Mouse (Mus musculus) spleen, adult 18-20 months (tissue): Measurements from ENCODE around the gene Nrip1.

ENCODE experiments used
- DNase-seq, 2 experiments: peaks; one replicate each; pipeline ENCODE4 v3.0.0; 2022; ENCODE audit warnings: mixed read lengths in 2 of 2

Gene Nrip1

GRCm38 (mm10) chr16:76344030-76344429 is 29.6 kb downstream of the Nrip1 start:
- DNase-seq = no peak

GRCm38 (mm10) chr16:76341636-76342035 is 32.0 kb downstream of the Nrip1 start:
- DNase-seq = no peak

GRCm38 (mm10) chr16:76339256-76339655 is 34.4 kb downstream of the Nrip1 start:
- no peak for DNase-seq

DNA sequence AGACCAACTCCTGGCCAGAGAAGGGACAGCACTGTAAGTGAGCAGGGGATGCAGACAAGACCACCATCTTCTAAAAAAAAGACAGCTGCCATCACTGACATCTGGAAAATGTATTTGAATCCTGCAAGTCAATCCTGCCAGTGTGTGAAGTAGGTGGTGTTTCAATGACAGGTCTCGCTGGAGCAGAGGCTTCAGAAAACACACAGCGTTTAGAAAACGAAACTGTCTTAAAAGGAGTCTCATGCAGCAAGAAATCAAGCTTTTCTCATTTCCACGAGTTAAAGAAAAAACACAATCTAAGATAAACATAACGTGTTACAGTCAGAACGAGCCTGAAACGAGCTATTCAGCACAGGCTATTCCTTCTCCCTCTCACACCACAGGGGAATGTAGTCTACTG is 36.3 kb downstream of the Nrip1 start:
- DNase-seq = no peak

DNA sequence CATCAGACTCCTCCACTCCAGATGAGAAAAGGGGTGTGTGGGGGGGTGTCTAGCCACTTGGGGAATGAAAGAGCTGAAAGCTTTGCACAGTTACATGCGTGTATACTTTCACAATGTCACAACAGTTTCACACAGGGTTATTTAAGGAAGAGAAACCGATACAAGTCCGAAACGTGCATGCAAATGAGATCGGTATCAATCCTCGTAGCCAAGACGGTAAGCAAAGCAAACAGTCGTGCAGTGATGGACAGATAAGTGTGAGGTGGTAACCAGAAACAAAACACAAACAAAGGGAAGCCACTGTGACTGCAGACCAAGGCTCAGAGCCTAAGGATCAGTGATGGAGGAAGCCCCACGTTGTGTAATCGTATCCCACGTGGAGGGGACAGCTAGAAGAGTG is 36.7 kb downstream of the Nrip1 start:
- no peak for DNase-seq

DNA sequence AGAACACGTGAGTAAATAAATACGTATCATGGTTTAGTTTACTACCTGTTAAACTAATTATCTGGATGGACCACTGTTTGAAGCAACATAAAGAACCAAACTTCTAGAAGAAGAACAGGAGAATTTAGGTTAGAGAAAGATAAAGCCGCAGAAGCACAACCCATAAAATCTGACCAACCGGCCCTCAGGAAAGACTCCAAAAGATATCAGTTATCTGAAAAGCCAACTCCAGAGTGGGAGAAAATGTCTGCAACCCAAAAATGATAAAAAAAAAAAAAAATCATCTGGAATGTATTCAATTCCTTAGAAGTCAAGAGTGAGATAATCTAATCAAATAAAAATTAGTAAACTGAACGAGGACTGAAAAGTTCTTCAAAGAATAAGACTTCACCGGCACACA is 37.7 kb downstream of the Nrip1 start:
- no peak for DNase-seq

DNA sequence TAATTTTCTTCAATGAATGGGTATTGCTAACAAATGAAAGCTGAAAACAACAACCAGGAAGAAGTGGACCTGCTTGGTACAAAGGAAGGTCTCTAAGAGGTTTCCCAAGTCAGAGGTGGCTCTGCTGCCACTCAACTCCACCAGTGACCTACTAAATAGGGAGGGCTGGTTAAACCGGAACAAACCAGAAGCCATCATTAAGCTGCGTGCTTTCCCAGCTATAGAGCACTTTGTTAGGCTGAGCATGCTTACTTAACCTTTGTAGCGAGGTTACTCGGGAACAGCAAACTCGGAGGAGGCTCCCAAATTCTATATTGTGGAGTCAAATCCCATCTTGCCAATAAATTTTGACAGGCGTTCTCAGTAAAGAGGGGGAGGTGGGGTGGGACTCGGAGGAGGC is 41.5 kb downstream of the Nrip1 start:
- no peak for DNase-seq

DNA sequence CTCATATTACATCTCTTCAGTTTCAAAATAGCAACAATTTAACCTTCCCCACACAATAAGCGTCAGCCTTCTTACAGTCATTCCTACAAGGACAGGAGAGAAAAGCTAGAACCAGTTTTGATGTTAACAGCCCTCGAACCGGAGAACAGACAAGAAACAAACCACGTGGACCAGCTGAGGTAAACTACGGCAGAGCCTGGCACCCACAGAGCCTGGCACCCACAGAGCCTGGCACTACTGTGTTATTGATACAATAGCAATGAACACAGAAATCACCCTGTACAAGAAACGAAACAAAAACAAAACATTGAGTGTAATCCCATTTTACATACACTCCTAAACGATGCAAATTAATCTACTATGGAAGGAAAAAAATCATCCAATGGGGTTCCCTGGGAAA is 42.4 kb downstream of the Nrip1 start:
- DNase-seq = no peak

DNA sequence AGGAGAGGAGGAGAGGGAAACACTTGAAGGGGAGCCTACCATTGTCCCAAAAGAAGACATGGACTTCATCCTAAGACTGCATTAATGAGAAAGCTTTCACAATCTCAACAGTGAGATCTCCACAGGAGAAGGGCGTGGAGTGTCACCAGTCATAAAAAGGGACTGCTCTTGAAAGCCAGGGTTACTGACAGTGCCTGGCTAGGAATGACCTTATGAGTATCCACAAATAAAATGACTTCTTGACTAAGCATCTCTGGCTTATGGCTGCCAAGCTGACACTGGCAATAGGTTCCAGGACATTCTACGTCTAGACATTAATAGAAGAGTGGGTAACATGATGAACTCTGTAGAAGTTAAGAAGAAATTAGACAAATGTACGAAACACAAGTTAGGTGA is 48.3 kb downstream of the Nrip1 start:
- no peak for DNase-seq

DNA sequence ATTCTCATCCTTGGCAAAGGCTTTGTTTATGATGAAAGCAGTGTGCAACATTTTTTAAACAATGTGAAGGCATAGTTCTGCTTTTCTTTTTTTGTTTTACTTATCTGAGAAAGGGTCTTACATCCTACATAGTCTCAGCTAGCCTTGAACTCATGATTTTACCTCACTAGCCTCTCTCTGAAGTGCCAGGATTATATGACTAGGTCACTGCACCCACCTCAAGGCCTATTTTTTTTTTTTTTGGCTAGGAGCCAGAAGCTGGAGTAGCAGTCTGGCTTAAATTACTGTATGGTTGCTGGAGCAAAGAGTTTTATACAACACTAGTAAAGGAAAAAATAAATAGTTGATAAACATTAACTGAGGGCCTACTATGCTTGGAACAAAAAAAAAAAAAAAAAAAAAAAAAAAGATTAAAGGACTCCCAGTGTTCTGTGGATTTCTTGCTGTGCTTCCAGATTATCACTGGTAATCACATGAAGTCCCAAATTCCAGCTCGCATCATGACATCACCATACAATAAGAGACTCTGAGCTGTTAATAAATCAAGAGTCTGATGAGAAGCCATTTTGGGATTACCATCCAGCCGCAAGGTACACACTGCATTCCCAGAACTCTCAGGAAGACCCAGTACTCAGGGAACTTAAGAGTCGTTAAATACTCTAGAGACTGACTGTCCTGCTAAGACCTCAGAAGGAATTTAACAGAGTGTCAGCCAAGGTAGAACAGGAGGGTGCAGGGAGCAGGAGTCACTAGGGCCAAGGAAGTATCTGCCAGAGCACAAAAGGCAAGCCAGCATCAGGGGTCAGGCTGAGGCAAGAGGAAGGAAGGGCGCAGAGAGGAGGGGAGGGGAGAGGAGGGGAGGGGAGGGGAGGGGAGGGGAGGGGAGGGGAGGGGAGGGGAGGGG is 49.0 kb downstream of the Nrip1 start:
- no peak for DNase-seq

DNA sequence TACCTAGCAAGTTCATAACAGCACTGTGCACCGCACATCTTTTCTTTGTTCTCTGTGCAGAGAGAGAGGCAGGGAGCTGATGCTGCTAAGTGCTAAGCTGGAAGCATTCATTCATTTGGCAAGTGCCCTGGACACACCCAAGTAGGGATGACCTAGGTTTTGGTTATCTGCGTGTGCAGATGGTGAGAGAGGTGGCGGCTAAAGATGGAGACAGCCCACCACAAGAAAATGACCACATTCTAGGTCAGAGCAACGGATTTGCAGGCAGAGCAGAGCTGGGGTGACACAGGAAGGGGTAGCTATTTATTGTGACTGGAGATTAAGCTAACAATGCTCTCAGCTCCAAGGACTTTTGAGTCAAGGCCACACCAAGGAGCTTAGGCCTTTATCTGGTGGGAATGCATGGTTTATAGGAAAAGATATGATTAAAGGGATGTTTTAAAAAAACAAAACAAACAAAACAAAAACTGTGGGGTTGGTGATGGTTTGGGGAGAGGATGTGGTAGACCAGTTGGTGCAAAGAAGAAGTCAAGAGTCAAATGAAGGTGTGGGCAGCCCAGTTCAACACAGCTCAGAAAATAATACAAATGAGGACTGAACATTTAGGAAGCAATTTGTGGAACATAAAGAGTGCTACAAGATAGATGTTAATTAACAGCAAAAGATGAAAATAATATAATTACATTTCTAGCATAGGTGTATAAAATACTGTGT is 49.9 kb downstream of the Nrip1 start:
- no peak for DNase-seq

GRCm38 (mm10) chr16:76323141-76323540 is 50.5 kb downstream of the Nrip1 start:
- no peak for DNase-seq

DNA sequence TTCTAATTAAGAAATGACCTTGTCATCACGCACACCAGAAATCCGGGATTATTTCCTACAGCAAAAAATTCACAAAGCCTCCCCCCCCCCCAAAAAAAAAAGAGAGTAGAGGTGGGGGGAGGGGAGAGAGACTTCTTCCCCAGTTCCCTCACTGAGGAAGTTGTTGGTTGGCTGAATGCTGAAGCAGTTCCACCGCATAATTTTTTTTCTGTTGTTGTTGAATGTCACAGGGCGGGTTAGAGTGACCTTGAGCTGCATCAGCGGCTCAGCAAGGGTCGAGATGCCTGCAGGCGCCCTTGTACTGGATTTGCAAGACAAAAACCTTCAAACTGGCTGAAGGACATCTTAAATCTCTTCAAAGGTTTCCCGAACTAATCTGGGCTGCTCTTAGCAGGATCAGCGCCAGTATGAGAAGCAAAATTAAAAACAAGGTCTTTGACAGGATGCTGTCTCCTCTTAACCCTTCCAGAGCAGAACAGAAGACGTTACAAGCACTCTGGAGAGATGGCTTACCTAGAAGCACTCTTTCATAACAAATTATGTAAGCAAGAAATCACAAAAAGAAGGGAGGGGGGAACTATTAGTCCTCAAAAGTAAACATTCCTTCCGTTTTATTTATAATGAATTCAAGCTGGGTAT is 52.0 kb downstream of the Nrip1 start:
- no peak for DNase-seq

DNA sequence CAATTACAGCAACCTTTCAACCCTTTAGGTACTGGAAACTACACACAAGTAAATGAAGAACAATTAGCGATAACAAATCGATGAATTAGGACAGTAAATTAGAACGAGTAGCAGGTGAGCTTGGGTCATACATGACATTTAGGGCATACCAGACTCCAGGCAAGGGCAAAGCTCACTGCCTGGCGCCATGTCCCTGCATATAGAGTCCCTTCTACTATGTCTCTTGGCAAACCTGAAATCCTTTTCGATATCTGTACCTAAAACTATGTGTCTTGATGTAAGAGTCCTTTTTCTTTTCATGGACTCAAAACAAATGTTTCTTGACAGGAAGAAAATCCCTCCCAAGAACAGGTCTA is 53.5 kb downstream of the Nrip1 start:
- no peak for DNase-seq

- no peak for DNase-seq
Measured at GRCm38 (mm10) chr16:76319364-76320117, 54.1 kb downstream of the Nrip1 start.

DNA sequence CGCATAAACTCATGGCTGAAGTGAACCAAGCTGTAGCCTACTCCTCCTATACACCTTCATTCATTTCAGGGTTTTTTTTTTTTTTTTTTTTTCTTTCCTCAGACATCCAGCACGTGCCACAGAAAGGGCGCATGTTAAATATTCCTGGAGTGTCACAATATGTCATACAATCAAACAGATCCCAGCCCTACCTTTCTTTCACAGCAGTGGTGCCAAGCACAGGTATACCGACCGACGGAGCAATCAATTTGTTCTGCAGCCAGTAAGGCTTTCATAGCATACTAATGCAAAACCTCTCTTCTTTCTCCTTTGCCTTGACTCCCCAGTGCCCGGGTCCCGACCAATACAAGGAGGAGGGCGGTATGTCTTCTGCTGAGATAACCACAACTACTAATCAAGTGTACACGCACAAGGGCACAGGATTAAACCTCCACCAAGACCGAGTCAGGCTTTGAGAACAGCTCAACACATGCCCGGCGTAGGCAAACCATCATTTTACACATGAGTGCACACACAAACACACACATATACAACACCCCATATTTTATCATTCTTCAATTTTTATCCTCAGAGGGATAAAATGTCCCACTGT is 55.2 kb downstream of the Nrip1 start:
- DNase-seq = no peak

DNA sequence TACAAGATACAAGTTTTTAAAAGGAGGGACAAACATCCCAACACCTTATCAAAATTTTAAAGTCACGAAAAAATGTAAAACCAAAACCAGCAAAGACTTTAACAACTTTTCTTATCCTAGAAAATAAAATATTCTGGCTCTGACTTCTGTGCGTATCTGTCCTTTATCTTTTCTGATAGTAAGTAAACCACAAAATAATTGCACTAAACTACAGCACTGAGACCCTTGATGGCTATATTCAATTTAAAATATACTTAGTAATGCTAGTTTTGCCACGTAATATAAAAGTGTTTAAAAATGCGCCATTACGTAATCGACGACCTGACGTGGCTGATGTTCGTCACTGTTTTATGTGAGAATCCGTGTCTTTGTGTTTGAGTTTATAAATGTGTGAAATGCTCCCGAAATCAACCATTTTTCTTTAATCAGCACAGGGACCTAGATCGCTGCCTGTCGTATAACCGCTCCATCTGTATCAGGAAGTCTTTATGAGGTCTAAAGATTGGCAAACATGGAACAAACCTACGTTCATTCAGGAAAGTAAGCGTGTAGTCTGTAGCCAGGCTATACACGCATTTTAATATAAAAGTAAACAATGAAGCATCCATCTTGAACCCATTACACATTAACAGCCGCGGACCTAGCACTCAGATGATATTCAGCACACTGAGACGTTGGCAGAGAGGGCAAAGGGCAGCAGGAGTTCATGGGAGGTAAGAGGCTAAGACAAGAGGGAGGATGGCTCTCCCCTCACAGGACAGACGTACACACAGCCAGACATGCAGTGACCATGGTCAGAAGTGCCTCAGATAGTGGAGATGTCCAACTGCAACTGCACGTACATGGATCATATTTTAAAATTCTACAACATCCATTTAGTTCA is 56.4 kb downstream of the Nrip1 start:
- no peak for DNase-seq

GRCm38 (mm10) chr16:76315642-76316041 is 58.0 kb downstream of the Nrip1 start:
- no peak for DNase-seq

- DNase-seq = no peak
Measured at GRCm38 (mm10) chr16:76314013-76314950, 59.3 kb downstream of the Nrip1 start.

DNA sequence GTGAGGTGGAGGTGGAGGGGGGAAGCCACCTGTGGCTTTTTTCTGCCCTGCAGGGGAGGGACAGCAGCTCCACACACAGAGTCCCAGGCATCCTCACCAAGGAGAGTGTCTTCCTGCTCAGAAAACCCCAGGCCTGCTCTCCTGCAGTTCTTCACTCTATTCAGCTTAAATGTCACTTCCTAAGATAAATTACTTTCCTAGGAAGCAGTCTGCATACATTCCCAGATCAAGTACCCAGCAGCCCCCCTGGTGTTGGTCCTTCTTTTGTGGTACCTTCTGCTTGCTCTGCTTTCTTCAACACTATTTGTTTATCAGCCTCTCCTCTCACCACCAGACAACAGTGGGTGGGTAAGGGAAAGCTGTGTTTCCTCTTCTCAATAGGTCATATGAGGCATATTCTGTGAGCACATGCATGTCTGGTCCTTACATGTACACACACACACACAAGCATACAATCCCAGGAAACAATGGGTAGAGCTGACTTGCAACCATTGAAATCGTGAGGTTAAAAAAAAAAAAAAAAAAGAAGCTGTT is 60.7 kb downstream of the Nrip1 start:
- DNase-seq = no peak
